Mouse (Mus musculus): ENCODE results near the gene Stat3.

The Stat3 gene

DNA sequence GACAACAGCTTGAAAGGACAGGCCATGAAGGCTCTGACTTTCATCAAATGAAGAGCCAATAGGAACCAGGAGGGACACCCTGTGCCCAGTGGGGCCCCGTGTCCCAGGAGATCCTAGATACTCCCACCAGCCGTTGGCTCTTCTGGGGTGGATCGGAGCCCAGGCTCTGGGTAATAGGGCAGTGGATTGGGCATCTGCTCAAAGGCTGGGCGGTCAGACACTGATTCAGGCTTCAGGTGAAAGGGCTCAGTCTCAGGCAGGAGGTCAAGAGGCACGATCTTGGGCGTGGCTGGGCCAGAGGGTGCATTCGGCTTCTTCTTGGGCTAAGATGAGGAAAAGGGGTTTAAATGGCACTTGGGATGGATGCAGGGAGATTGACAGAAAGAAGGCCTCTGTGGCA lies 24.8 kb upstream of the Stat3 start:
- DNase-seq (ENCODE audit: low spot score in 2 of 2) = no peak

DNA sequence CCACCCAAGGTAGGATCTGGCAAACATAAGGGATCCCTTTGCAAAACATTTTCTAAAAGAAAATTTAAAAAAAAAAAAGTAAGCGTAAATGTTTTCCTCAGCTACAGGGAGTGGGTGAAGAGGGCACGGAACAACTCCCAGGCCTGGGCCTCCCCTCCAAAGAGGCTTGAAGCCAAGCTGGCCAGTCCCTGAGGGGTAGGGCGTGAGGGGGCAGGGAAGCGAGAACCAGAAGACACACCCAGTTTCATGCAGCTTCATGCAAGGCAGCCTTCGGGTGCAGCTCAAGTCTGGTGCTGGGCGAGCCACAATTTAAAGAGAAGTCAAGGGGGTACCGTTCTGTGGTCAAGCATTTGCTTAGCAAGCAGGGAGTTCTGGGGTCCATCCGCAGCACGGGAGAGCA lies 24.3 kb upstream of the Stat3 start:
- no peak for DNase-seq (ENCODE audit: low spot score in 2 of 2)

DNA sequence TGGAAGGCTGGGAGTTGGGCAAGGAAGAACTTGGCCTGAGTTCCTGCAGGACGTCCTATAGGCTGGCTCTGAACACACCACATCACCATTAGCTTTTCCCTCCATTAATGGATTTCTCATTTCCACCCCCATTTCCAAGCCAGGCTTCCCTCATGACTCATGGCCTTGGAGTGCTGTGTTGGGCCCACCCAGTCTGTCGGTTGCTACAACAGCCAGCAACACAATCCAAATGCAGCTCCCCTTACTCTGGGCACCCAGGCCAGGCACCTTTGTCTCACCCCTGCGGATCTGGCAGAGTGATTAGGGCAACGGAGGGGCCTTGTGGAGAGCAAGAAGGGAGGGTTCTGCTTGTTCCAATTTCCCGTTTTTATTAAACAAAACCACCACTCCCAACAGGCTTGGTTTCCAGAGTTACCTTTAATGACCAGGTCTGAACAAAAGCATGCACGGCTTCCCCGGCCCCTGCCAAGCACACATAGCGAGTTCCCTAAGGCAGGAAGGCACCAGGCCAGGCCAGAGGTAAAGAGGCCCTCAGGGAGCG lies 23.1 kb upstream of the Stat3 start:
- no peak for DNase-seq (ENCODE audit: low spot score in 2 of 2)

DNA sequence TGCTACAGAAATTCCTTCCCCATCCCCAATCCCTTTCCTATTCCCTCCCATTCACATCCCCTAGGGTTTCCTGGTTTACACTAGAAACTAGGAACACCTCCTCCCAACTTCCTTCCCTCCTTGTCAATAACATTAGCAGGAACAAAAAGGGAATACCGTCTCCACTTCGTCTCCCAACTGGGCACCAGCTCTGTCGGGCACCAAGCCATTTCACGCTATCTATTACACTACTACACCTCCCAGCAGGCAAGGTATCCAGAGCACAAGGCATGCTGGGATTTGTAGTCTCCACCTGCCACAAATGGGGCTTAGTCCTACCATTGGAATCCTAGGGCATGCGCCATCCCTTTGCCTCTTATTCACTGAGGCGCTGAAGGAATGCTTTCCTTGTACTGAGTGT lies 21.2 kb upstream of the Stat3 start:
- no peak for DNase-seq (ENCODE audit: low spot score in 2 of 2)

- no peak for DNase-seq (ENCODE audit: low spot score in 2 of 2)
These were observed 20.5 kb upstream of the Stat3 start for GRCm38 (mm10) chr11:100959826-100960225.

DNA sequence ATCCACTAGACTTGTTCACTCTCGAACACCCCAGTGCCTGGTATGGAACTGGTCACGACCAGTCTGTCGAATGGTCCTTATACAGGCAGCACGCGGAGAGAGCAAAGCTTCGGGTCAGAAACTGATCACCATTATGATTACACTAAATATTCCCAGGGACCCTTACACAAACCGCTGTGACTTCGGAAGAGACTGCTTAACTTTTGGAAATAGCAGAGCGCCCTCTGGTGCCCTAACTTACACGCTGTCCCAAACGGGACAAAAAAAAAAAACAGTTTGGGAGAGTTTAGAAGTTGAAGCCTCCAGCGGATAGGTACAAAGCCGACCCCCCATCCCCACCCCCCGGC lies 20.1 kb upstream of the Stat3 start:
- DNase-seq (ENCODE audit: low spot score in 2 of 2) = peak in 1 of 2 experiments; percentile 64

DNA sequence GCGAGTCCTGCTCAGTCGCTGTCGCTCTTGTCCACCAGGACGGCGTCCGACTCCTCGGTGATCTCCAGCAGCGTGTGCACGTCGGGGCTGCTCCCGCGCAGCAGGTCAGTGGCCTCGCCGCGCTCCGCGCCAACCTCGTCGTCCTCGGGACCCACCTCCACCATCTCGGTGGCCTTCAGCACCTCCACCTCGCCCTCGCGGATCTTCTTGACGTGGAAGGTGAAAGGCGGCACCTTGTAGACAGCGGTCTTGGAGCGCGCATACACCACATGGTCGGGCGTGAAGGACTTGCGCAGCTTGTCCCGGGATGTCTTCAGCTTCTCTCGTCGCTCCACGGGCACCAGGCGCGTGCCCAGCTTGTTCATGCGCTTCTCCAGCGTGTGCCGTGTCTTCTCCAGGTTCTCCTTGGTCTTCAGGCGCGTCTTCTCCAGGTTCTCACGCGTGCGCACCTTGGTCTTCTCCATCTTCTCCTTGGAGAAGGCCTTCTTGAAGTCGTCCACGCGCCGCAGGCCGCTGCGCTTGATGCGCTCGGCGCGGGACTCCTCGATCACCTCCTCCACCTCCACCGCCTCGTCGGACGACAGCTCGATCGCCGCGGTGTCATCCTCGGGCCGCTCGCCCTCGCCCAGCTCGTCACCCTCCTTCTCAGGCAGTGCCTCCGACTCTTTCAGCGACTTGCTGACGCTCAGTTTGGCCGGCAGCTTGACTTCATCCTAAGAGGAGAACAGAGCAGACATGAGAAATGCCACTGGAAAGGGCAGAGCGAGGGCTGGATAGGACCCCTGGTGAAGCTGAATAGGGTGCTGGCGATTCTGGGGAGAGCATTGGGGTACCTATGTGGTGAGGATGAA lies 19.5 kb upstream of the Stat3 start:
- no peak for DNase-seq (ENCODE audit: low spot score in 2 of 2)

- no peak for DNase-seq (ENCODE audit: low spot score in 2 of 2)
These were observed 18.7 kb upstream of the Stat3 start for GRCm38 (mm10) chr11:100957915-100958469.

DNA sequence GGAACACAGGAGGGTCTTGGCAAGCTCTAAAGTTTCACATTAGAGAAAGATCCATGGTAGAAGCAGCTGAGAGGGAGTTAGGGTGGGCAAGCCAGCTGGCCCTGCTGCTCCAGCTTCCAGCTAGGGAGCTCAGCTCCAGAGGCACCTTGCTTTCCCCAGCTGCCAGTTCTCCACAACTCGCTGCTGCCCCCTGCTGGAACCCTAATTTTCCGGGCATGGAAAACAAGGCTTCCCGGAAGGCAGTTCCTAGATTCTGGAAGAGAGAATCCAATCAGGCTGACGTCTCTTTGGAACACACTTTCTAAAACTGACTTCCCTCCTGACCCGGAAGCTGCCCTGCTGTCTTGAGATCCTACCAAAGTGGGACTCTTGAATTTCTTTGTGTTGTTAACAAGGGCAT lies 17.9 kb upstream of the Stat3 start:
- DNase-seq (ENCODE audit: low spot score in 2 of 2) = peak; percentile 53 to 59

DNA sequence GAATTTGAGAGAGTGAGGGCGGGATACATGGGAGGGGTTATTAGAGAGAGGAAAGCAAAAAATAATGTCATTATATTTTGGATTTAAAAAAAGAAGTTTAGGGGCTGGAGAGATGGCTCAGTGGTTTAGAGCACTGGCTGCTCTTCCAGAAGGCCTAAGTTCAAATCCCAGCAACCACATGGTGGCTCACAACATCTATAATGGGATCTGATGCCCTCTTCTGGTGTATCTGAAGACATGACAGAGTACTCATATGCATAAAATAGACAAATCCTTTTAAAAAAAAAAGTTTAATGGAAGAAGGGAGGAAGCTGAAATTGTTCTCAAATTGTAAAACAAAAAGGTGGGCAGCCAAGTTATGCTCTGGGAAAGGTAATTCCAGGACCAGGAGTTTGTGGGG lies 10.2 kb upstream of the Stat3 start:
- DNase-seq (ENCODE audit: low spot score in 2 of 2) = no peak

DNA sequence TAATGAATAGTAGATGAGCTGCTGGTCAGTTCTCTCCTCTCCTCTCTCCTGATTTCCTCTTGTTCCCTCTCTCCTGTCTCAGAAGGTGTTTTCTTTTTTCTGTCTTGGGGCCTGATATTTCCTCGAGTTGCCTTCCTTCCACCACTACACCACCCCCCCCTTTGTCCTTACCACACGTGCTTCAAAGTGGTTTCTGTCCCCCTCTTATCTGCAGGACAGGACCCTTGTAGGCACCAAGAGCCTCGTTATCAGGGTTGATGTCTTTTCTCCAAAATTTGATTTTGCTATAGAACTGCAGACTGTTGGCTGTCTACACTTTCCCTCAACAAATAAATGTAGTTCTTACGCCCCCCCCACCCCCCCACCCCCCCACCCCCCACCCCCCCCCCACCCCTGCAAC lies 9.0 kb upstream of the Stat3 start:
- DNase-seq (ENCODE audit: low spot score in 2 of 2) = no peak

DNA sequence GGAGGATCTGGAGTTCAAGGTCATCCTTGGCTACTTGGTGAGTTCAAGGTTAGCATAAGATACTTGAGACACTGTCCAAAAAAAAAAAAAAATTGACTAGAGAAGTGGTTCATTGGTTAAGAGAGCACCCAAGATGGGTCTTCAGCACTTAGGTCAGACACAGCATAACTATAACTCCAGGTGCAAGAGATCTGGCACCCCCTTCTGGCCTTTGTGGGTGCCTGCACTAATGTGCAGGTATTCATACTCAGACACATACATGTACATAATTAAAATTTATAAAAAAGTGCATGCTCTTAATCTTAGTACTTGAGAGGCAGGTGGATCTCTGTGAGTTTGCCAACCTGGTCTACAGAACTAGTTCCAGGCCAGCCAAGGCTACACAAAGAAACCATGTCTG lies 8.2 kb upstream of the Stat3 start:
- peak in 1 of 2 experiments; percentile 36 for DNase-seq (ENCODE audit: low spot score in 2 of 2)

GRCm38 (mm10) chr11:100946862-100947261 lies 7.5 kb upstream of the Stat3 start:
- DNase-seq (ENCODE audit: low spot score in 2 of 2) = no peak

DNA sequence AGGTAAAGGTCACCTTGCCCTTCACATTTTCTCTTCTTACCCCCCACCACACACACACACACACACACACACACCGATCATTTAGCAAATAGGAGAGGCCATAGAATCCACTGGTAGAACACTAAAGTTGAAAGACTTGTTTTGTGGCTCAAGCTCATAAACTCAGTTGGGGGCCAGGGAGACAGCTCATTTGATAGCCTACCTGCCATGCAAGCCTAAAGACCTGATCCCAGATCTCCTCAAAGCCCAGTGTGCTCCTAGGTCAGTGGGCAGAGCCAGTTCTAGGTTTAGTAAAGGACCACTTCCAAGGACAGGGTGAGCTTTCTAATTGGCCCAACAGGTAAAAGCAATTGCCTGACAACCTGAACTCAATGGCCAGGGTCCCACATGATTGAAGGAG lies 3.0 kb upstream of the Stat3 start:
- DNase-seq (ENCODE audit: low spot score in 2 of 2) = no peak

DNA sequence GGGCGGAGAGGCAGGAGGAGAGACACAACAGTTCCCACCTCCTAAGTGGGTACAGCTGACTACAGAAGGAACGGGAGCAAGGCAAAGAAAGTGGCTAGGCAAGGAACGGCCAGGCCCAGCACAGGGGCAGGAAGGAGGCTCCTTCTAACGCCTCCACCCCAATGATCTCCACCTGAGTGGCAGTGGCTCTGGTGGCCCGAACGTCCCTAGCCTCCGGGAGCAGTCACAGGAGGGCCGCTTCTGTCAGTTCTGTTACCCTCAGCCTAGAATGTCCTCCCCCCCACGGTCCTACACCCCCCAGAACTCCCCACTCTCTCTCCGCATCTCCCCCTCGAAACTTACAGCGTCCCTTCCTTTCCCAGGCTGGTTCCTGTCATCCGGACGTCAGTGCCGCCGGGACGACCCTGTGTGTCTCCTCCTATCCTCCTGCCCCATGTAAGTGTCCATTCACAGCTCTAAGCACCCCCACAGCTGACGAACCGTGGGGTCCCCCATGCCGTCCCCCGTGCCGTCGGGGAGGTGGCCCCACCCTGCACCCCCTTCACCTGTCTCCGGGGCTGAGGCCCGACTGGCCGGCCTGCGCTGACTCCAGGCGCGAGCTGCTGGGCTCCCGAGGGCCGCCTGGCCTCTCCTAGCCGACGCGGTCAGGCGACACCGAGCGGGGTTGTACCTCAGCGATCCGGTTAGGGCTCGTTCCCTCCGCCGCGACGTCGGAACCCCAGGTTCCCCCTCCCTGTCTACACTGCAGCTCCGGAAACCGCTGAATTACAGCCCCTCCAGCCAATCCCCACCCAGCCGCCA lies 429 bp downstream of the Stat3 start:
- DNase-seq (ENCODE audit: low spot score in 2 of 2) = peak; percentile 21 to 23

- DNase-seq (ENCODE audit: low spot score in 2 of 2) = peak in 1 of 2 experiments; percentile 25
These were observed 1.2 kb downstream of the Stat3 start for GRCm38 (mm10) chr11:100938112-100938511.

DNA sequence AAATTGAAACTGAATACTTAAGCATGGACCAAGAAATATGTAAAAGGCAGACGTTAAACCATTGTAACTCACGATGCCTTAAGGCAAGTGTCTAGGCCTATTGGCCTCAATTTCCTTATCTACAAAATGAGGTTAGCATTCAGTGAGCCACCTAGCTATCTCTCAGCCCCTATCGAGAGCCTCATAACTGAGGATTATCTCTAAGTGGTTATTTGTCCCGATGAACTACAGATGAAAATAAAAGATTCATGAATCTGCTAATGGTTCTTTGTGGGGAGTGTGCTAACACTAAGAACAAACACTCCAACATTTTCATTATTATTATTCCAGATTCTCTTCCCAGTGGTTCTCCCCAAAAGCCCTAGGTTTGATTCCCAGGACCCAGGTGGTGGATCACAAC lies 2.0 kb downstream of the Stat3 start:
- no peak for DNase-seq (ENCODE audit: low spot score in 2 of 2)

- no peak for DNase-seq (ENCODE audit: low spot score in 2 of 2)
These were observed 3.7 kb downstream of the Stat3 start for GRCm38 (mm10) chr11:100935373-100936355.

DNA sequence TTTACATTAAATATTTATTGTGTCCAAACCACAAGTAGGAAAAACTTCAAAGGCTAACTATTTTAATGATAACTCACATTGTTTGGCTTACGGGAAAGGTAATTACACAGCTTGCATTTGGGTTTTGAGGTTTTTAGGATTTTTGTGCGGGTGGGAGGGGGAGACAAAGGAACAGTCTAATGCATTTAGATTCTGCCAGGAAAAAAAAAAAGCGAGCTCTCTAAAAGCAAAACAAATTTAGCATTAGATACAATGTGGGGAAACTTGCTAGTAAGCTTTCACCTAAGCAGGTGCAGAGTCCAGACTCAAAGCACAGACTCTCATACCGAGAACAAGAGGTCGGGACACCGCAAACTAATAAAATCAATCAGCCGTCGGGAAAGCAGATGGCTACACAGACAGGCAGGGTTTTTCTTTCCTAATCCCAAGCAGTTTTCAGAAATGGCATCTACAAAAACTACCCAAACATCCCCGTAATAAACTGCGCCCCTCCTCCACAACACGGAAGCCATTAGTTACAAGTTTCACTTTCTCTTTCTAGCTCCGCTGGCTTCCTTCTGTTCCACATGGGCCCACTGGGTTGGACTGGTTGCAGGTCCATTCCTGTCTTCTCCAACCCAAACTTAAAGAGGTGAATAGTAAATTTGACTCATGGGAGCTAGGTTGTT lies 8.0 kb downstream of the Stat3 start:
- peak; percentile 54 to 68 for DNase-seq (ENCODE audit: low spot score in 2 of 2)

GRCm38 (mm10) chr11:100930611-100931010 lies 8.7 kb downstream of the Stat3 start:
- DNase-seq (ENCODE audit: low spot score in 2 of 2) = no peak

- DNase-seq (ENCODE audit: low spot score in 2 of 2) = no peak
These were observed 12.0 kb downstream of the Stat3 start for GRCm38 (mm10) chr11:100927386-100927785.
